Mouse (Mus musculus) liver, embryonic 15.5 days (tissue): ENCODE results near the gene Gm17535. TPM values are rescaled to one million over a fixed set of nuclear protein-coding genes. Genes with fewer than 3 reads are reported as not detected.
"Not testable (repeated sequence)": the region's sequence is repeated elsewhere in the genome, so short reads cannot be mapped to it uniquely, and the experiment has no call there.

ENCODE experiments used
- ATAC-seq: fragments of 200-750 bp; cut with Nextera tagmentation; 2 replicates; pipeline ENCODE4 v1.8.0; 2017; ENCODE audit warnings: moderate number of reproducible peaks, mild to moderate bottlenecking, moderate library complexity; ENCODE audit not compliant: insufficient read depth
- H3K27ac ChIP-seq: fragments of 300-500 bp; sonication (generic); replicated peaks from 2 replicates; pipeline ENCODE4 v1.5.1; 2015; ENCODE audit warnings: mild to moderate bottlenecking, inconsistent platforms
- H3K27me3 ChIP-seq: fragments of 300-500 bp; sonication (generic); 2 replicates; pipeline ENCODE4 v1.6.1; 2015; ENCODE audit warnings: mild to moderate bottlenecking, inconsistent platforms
- H3K36me3 ChIP-seq: fragments of 300-500 bp; sonication (generic); replicated peaks from 2 replicates; pipeline ENCODE4 v1.6.1; 2015; ENCODE audit warnings: moderate library complexity, mild to moderate bottlenecking, inconsistent platforms
- H3K4me1 ChIP-seq: fragments of 300-500 bp; sonication (generic); replicated peaks from 2 replicates; pipeline ENCODE4 v1.6.1; 2015; ENCODE audit warnings: inconsistent platforms
- H3K4me2 ChIP-seq: fragments of 300-500 bp; sonication (generic); 2 replicates; pipeline ENCODE4 v1.6.1; 2015; ENCODE audit warnings: moderate library complexity, mild to moderate bottlenecking, inconsistent platforms
- H3K4me3 ChIP-seq: fragments of 300-500 bp; sonication (generic); replicated peaks from 2 replicates; pipeline ENCODE4 v1.5.1; 2015; ENCODE audit warnings: mild to moderate bottlenecking, inconsistent platforms
- H3K9ac ChIP-seq: fragments of 300-500 bp; sonication (generic); 2 replicates; pipeline ENCODE4 v1.6.1; 2015; ENCODE audit warnings: moderate library complexity, mild to moderate bottlenecking, inconsistent platforms
- H3K9me3 ChIP-seq: fragments of 300-500 bp; sonication (generic); replicated peaks from 2 replicates; pipeline ENCODE4 v1.6.1; 2016; ENCODE audit warnings: inconsistent platforms
- WGBS: fragments of 180-500 bp; shearing (Covaris S2); methylation state at CpG from one replicate; pipeline ENCODE4 v1.1.7; 2015; ENCODE audit warnings: mixed read lengths; ENCODE audit not compliant: insufficient replicate concordance; 5-methylcytosine and 5-hydroxymethylcytosine counted together
- polyA plus RNA-seq: library from polyadenylated mRNA; unstranded; fragments of >200 nt; fragmentation: Nextera tagmentation; extraction: Ambion mirVana; gene quantifications from 2 replicates; pipeline ENCODE4 v1.2.1, GENCODE M21; 2015

Gene Gm17535
- polyA plus RNA-seq, 1 experiment from 2014 or later = not detected

GRCm38 (mm10) chr9:3015354-3015753, 19.0 kb upstream of the Gm17535 start, which contains the start of gene Gm10720:
Gene Gm10720, plus strand, starts transcription at chr9:3015654.
- H3K27ac ChIP-seq, H3K4me2 ChIP-seq, H3K27me3 ChIP-seq, ATAC-seq, H3K9ac ChIP-seq, H3K4me1 ChIP-seq, H3K4me3 ChIP-seq, H3K36me3 ChIP-seq, H3K9me3 ChIP-seq: not testable (repeated sequence)
- 49% methylated on average over 5 of the region's 9 CpGs for WGBS

- H3K9me3 ChIP-seq, H3K27me3 ChIP-seq, H3K4me2 ChIP-seq, H3K36me3 ChIP-seq, H3K4me3 ChIP-seq, ATAC-seq, H3K9ac ChIP-seq, H3K27ac ChIP-seq, H3K4me1 ChIP-seq: not testable (repeated sequence)
- 66% methylated on average over 6 of the region's 6 CpGs for WGBS
These were observed 18.5 kb upstream of the Gm17535 start for GRCm38 (mm10) chr9:3015896-3016295.

GRCm38 (mm10) chr9:3017108-3017507, 17.3 kb upstream of the Gm17535 start, which contains the start of gene Gm10719:
Gene Gm10719, plus strand, starts transcription at chr9:3017408.
- WGBS = 43% methylated on average over 1 of the region's 9 CpGs
- not testable (repeated sequence) for H3K4me1 ChIP-seq, H3K4me2 ChIP-seq

GRCm38 (mm10) chr9:3018944-3019343, 15.5 kb upstream of the Gm17535 start:
- not testable (repeated sequence) for H3K27me3 ChIP-seq, ATAC-seq, H3K4me2 ChIP-seq, H3K4me1 ChIP-seq, H3K27ac ChIP-seq, H3K9me3 ChIP-seq, H3K9ac ChIP-seq, H3K36me3 ChIP-seq, H3K4me3 ChIP-seq
- 52% methylated on average over 9 of the region's 9 CpGs for WGBS

More at GRCm38 (mm10) chr9:3017108-3017507, 17.3 kb upstream of the Gm17535 start, which contains the start of gene Gm10719:
- not testable (repeated sequence) for H3K27ac ChIP-seq, H3K36me3 ChIP-seq, H3K4me3 ChIP-seq, H3K9me3 ChIP-seq, ATAC-seq, H3K27me3 ChIP-seq, H3K9ac ChIP-seq

- H3K9ac ChIP-seq, H3K9me3 ChIP-seq, H3K4me3 ChIP-seq, H3K27me3 ChIP-seq, H3K4me1 ChIP-seq, H3K27ac ChIP-seq, H3K36me3 ChIP-seq, H3K4me2 ChIP-seq: not testable (repeated sequence)
- WGBS = 64% methylated on average over 17 of the region's 19 CpGs
- ATAC-seq = peak; percentile 48; the same call in 1 of the 2 replicates
These were observed 14.3 kb upstream of the Gm17535 start for GRCm38 (mm10) chr9:3019835-3020727.

- ATAC-seq, H3K9ac ChIP-seq, H3K4me1 ChIP-seq, H3K4me3 ChIP-seq, H3K36me3 ChIP-seq, H3K9me3 ChIP-seq, H3K27ac ChIP-seq, H3K4me2 ChIP-seq, H3K27me3 ChIP-seq: not testable (repeated sequence)
- WGBS = 61% methylated on average over 11 of the region's 13 CpGs
These were observed 11.9 kb upstream of the Gm17535 start for GRCm38 (mm10) chr9:3022316-3023008.

- H3K9ac ChIP-seq, ATAC-seq, H3K36me3 ChIP-seq, H3K4me1 ChIP-seq, H3K9me3 ChIP-seq, H3K27ac ChIP-seq, H3K4me2 ChIP-seq, H3K4me3 ChIP-seq, H3K27me3 ChIP-seq: not testable (repeated sequence)
- WGBS = 57% methylated on average over 12 of the region's 13 CpGs
These were observed 11.0 kb upstream of the Gm17535 start, which contains the start of gene Gm10718 for GRCm38 (mm10) chr9:3023312-3023984. Gene Gm10718, plus strand, starts transcription at chr9:3023547.

- not testable (repeated sequence) for ATAC-seq, H3K4me3 ChIP-seq, H3K9me3 ChIP-seq, H3K9ac ChIP-seq, H3K4me1 ChIP-seq, H3K36me3 ChIP-seq, H3K4me2 ChIP-seq, H3K27ac ChIP-seq, H3K27me3 ChIP-seq
- 62% methylated on average over 16 of the region's 16 CpGs for WGBS
These were observed 10.3 kb upstream of the Gm17535 start for GRCm38 (mm10) chr9:3023985-3024648.

- H3K4me1 ChIP-seq, H3K4me3 ChIP-seq, H3K27me3 ChIP-seq, H3K9ac ChIP-seq, H3K36me3 ChIP-seq, ATAC-seq, H3K4me2 ChIP-seq, H3K27ac ChIP-seq, H3K9me3 ChIP-seq: not testable (repeated sequence)
- 61% methylated on average over 12 of the region's 12 CpGs for WGBS
These were observed 9.4 kb upstream of the Gm17535 start, which contains the start of gene Gm10717 for GRCm38 (mm10) chr9:3024912-3025467. Gene Gm10717, plus strand, starts transcription at chr9:3025417.

- not testable (repeated sequence) for H3K9me3 ChIP-seq, H3K4me3 ChIP-seq, H3K4me1 ChIP-seq, H3K27ac ChIP-seq, ATAC-seq, H3K9ac ChIP-seq, H3K27me3 ChIP-seq, H3K4me2 ChIP-seq, H3K36me3 ChIP-seq
- 55% methylated on average over 6 of the region's 6 CpGs for WGBS
These were observed 8.7 kb upstream of the Gm17535 start for GRCm38 (mm10) chr9:3025653-3026052.
